Mouse (Mus musculus) small intestine, adult 2 months (tissue): ENCODE results near the gene Ccdc154.

Experiments
- CTCF ChIP-seq: fragments of 200-500 bp; IDR thresholded peaks from 2 replicates; pipeline ENCODE4 v1.5.1; 2012; ENCODE audit warnings: low read depth, mild to moderate bottlenecking, control low read depth, inconsistent platforms, low read length, moderate library complexity, mixed read lengths; ENCODE audit not compliant: insufficient replicate concordance, insufficient read length; ENCODE audit errors: extremely low read depth
- POLR2A ChIP-seq: fragments of 200-500 bp; IDR thresholded peaks from 2 replicates; pipeline ENCODE4 v1.6.1; 2012; ENCODE audit warnings: low read depth, mild to moderate bottlenecking, control low read depth, inconsistent platforms, low read length, moderate library complexity

- TF ChIP-seq CTCF: no peak
- no peak for TF ChIP-seq POLR2A
Observed at GRCm38 (mm10) chr17:25130060-25130459, 32.2 kb upstream of the Ccdc154 start.
